Mouse (Mus musculus) spleen, adult 2 months (tissue): ENCODE results near the gene Rnf216.

Experiments used
- CTCF ChIP-seq: fragments of 200-500 bp; IDR thresholded peaks from 2 replicates; pipeline ENCODE4 v1.5.1; 2011; ENCODE audit warnings: mild to moderate bottlenecking, inconsistent platforms; ENCODE audit not compliant: insufficient read depth, insufficient read length, insufficient replicate concordance; ENCODE audit errors: extremely low read depth
- POLR2A ChIP-seq: fragments of 200-500 bp; IDR thresholded peaks from 2 replicates; pipeline ENCODE4 v1.6.1; 2011; ENCODE audit warnings: low read depth, low read length, inconsistent platforms

DNA sequence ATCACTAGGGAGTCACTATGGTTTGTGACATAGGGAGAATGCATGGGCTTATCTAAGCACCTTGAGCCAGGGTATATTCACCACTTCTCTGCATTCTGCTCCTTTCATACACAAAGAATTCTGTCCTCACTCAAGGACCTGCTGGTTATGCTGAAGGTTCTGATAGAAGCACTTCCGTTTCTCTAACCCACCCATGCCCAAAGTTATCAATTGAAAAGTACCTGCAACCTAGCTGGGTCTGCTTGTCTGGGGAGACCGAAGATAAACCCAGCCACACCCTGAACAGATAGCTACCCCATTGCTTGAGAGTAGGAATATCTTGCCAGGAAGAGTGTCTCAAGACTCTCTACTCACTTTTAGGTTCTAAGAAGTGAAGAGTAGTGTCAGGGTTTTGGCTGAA is 60.1 kb downstream of the Rnf216 start:
- TF ChIP-seq POLR2A (no peak), CTCF (no peak)
